23 mouse cellular contexts compared by ENCODE assay signal in genomic region chr14:52319361-52319760, GRCm38 (mm10). TPM values are rescaled to one million over a fixed set of nuclear protein-coding genes. Genes with fewer than 3 reads are reported as not detected.
"Had no signal": no experiment of that assay in that cellular context is flagged by ENCODE, and none has a peak within 500 bp of the region (broad histone marks: within the 10 kb centered on the region; RNA-seq: fewer than 3 reads in every experiment).

No protein-coding gene starts in this region.

- H3K36me3 ChIP-seq: intestine, embryonic 15.5 days; liver, embryonic 13.5 days had no signal

- H3K4me2 ChIP-seq: intestine, embryonic 15.5 days; limb, embryonic 12.5 days; liver, embryonic 13.5 days; midbrain, embryonic 13.5 days had no signal

- ATAC-seq: intestine, embryonic 15.5 days; liver, postnatal 0 days; midbrain, embryonic 13.5 days had no signal

- H3K27ac ChIP-seq: intestine, embryonic 15.5 days; layer of hippocampus, adult 2 months; left cerebral cortex, adult 2 months; limb, embryonic 12.5 days; liver, embryonic 13.5 days; midbrain, embryonic 13.5 days had no signal

- DNase-seq: kidney, adult 8-10 months; kidney, postnatal 25 days; liver; liver, embryonic 13.5 days; liver, postnatal 0 days; lung, postnatal 36 days; right cerebral cortex, adult 18-20 months; right cerebral cortex, postnatal 25 days; thymus, postnatal 36 days had no signal

- H3K9me3 ChIP-seq: intestine, embryonic 15.5 days; limb, embryonic 12.5 days; liver, embryonic 13.5 days; midbrain, embryonic 13.5 days had no signal

- H3K4me3 ChIP-seq: intestine, embryonic 15.5 days; layer of hippocampus, adult 2 months; left cerebral cortex, adult 2 months; limb, embryonic 12.5 days; liver, embryonic 13.5 days; midbrain, embryonic 13.5 days had no signal

- H3K9ac ChIP-seq: intestine, embryonic 15.5 days; limb, embryonic 12.5 days; liver, embryonic 13.5 days; liver, postnatal 0 days; midbrain, embryonic 13.5 days had no signal

- H3K27me3 ChIP-seq: limb, embryonic 12.5 days; midbrain, embryonic 13.5 days had no signal

RNA-seq across cellular contexts. Expression of gene Olfr1513, which starts 36.8 kb away (rescaled TPM):
- total RNA-seq: layer of hippocampus, adult 2 months; layer of hippocampus, postnatal 25 days; left cerebral cortex, adult 2 months; left cerebral cortex, postnatal 14 days; megakaryocyte progenitor cell, adult 5-6 weeks; monocyte, adult 5-6 weeks had no signal
- polyA plus RNA-seq: intestine, embryonic 15.5 days; limb, embryonic 12.5 days; liver, embryonic 13.5 days; liver, postnatal 0 days; lung, embryonic 16.5 days; midbrain, embryonic 13.5 days; neural tube, embryonic 14.5 days; small intestine, adult 2 months; stomach, embryonic 16.5 days; thymus, postnatal 0 days had no signal
